Mouse (Mus musculus): ENCODE data around the gene C1rl. TPM values are rescaled to one million over a fixed set of nuclear protein-coding genes. Genes with fewer than 3 reads are reported as not detected.

Gene C1rl
- polyA plus RNA-seq, 1 experiment from 2014 or later: 1.4 TPM

DNA sequence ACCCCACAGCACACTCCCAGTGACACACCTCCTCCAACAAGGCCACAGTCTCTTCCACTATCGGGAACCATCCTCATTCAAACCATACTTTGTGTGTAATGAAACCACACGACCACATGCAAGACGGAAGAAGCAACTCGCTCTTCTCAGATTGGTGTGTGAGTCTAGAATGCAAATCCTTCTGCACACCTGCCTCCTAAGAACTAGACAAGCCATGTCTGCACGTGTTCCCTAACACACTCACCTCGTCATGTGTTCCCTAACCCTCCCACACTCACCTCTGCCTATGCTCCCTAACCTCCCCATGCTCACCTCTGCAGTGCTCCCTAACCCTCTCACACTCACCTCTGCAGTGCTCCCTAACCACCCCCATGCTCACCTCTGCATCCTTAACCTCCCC lies 1.5 kb upstream of the C1rl start:
- no peaks in the 10 kb centered on the region for H3K36me3 ChIP-seq (ENCODE audit: control insufficient read depth, insufficient read depth, low read length)
- H3K9ac ChIP-seq (ENCODE audit: low read length): no peak overlapping the region
- TF ChIP-seq EP300 (optimal IDR thresholded peaks at IDR 0.05) (no peak), CTCF (IDR thresholded peaks at IDR 0.05; ENCODE audit: low read depth) (no peak)
- ATAC-seq (ENCODE audit: low FRiP score, low TSS enrichment) (no peak), DNase-seq (ENCODE audit: low spot score) (no peak)
- no peaks in the 10 kb centered on the region for H3K4me1 ChIP-seq (replicated peaks; ENCODE audit: control insufficient read depth, insufficient read depth)
- no peak overlapping the region for H3K27ac ChIP-seq (replicated peaks)
- no peak overlapping the region for H3K4me2 ChIP-seq (replicated peaks; ENCODE audit: low read depth)
- H3K4me3 ChIP-seq (ENCODE audit: low read depth, low read length): no peak overlapping the region
- WGBS: 79% methylated on average over 6 of the region's 6 CpGs
- H3K9me3 ChIP-seq (ENCODE audit: control insufficient read depth, low read length): no peaks in the 10 kb centered on the region
- H3K27me3 ChIP-seq (ENCODE audit: control insufficient read depth, insufficient read depth, low read length): no peaks in the 10 kb centered on the region

- Histone ChIP-seq H3K9me3 (ENCODE audit: control insufficient read depth, low read length) (no peaks in the 10 kb centered on the region), H3K27ac (replicated peaks) (peak overlapping the region; percentile 56; the same call in 1 of the 2 replicates), H3K36me3 (ENCODE audit: control insufficient read depth, insufficient read depth, low read length) (no peaks in the 10 kb centered on the region), H3K4me3 (ENCODE audit: low read depth, low read length) (no peak overlapping the region), H3K4me1 (replicated peaks; ENCODE audit: control insufficient read depth, insufficient read depth) (no peaks in the 10 kb centered on the region), H3K9ac (ENCODE audit: low read length) (no peak overlapping the region), H3K4me2 (replicated peaks; ENCODE audit: low read depth) (no peak overlapping the region), H3K27me3 (ENCODE audit: control insufficient read depth, insufficient read depth, low read length) (no peaks in the 10 kb centered on the region)
- DNase-seq (ENCODE audit: low spot score) (no peak), ATAC-seq (ENCODE audit: low FRiP score, low TSS enrichment) (no peak)
- TF ChIP-seq EP300 (optimal IDR thresholded peaks at IDR 0.05) (no peak), CTCF (IDR thresholded peaks at IDR 0.05; ENCODE audit: low read depth) (no peak)
- WGBS: 68% methylated on average over 5 of the region's 5 CpGs
These were observed 973 bp downstream of the C1rl start for GRCm38 (mm10) chr6:124493886-124494285.

- no peaks in the 10 kb centered on the region for H3K4me1 ChIP-seq (replicated peaks; ENCODE audit: control insufficient read depth, insufficient read depth)
- H3K27ac ChIP-seq (replicated peaks): no peak overlapping the region
- ATAC-seq (ENCODE audit: low FRiP score, low TSS enrichment) (no peak), DNase-seq (ENCODE audit: low spot score) (no peak)
- TF ChIP-seq CTCF (IDR thresholded peaks at IDR 0.05; ENCODE audit: low read depth) (no peak), EP300 (optimal IDR thresholded peaks at IDR 0.05) (no peak)
- no peak overlapping the region for H3K9ac ChIP-seq (ENCODE audit: low read length)
- 85% methylated on average over 5 of the region's 5 CpGs for WGBS
- H3K4me2 ChIP-seq (replicated peaks; ENCODE audit: low read depth): no peak overlapping the region
- H3K36me3 ChIP-seq (ENCODE audit: control insufficient read depth, insufficient read depth, low read length): no peaks in the 10 kb centered on the region
- no peaks in the 10 kb centered on the region for H3K9me3 ChIP-seq (ENCODE audit: control insufficient read depth, low read length)
- no peaks in the 10 kb centered on the region for H3K27me3 ChIP-seq (ENCODE audit: control insufficient read depth, insufficient read depth, low read length)
- no peak overlapping the region for H3K4me3 ChIP-seq (ENCODE audit: low read depth, low read length)
These were observed 3.1 kb downstream of the C1rl start for GRCm38 (mm10) chr6:124496054-124496453.

GRCm38 (mm10) chr6:124499914-124500566 lies 7.1 kb downstream of the C1rl start:
- H3K9me3 ChIP-seq (ENCODE audit: control insufficient read depth, low read length): no peaks in the 10 kb centered on the region
- TF ChIP-seq EP300 (optimal IDR thresholded peaks at IDR 0.05) (no peak), CTCF (IDR thresholded peaks at IDR 0.05; ENCODE audit: low read depth) (no peak)
- H3K4me1 ChIP-seq (replicated peaks; ENCODE audit: control insufficient read depth, insufficient read depth): no peaks in the 10 kb centered on the region
- H3K27me3 ChIP-seq (ENCODE audit: control insufficient read depth, insufficient read depth, low read length): no peaks in the 10 kb centered on the region
- H3K9ac ChIP-seq (ENCODE audit: low read length): no peak overlapping the region
- no peaks in the 10 kb centered on the region for H3K36me3 ChIP-seq (ENCODE audit: control insufficient read depth, insufficient read depth, low read length)
- H3K4me3 ChIP-seq (ENCODE audit: low read depth, low read length): no peak overlapping the region
- no peak for DNase-seq (ENCODE audit: low spot score)
- no peak for ATAC-seq (ENCODE audit: low FRiP score, low TSS enrichment)
- WGBS: 43% methylated on average over 10 of the region's 10 CpGs
- no peak overlapping the region for H3K27ac ChIP-seq (replicated peaks)
- no peak overlapping the region for H3K4me2 ChIP-seq (replicated peaks; ENCODE audit: low read depth)

GRCm38 (mm10) chr6:124501473-124501872 lies 8.6 kb downstream of the C1rl start:
- H3K4me2 ChIP-seq (replicated peaks; ENCODE audit: low read depth): no peak overlapping the region
- no peaks in the 10 kb centered on the region for H3K9me3 ChIP-seq (ENCODE audit: control insufficient read depth, low read length)
- no peak for TF ChIP-seq CTCF (IDR thresholded peaks at IDR 0.05; ENCODE audit: low read depth)
- TF ChIP-seq EP300 (optimal IDR thresholded peaks at IDR 0.05): no peak
- WGBS: 58% methylated on average over 4 of the region's 4 CpGs
- no peak overlapping the region for H3K27ac ChIP-seq (replicated peaks)
- no peak overlapping the region for H3K9ac ChIP-seq (ENCODE audit: low read length)
- H3K36me3 ChIP-seq (ENCODE audit: control insufficient read depth, insufficient read depth, low read length): no peaks in the 10 kb centered on the region
- DNase-seq (ENCODE audit: low spot score) (no peak), ATAC-seq (ENCODE audit: low FRiP score, low TSS enrichment) (no peak)
- no peak overlapping the region for H3K4me3 ChIP-seq (ENCODE audit: low read depth, low read length)
- H3K4me1 ChIP-seq (replicated peaks; ENCODE audit: control insufficient read depth, insufficient read depth): no peaks in the 10 kb centered on the region
- no peaks in the 10 kb centered on the region for H3K27me3 ChIP-seq (ENCODE audit: control insufficient read depth, insufficient read depth, low read length)

DNA sequence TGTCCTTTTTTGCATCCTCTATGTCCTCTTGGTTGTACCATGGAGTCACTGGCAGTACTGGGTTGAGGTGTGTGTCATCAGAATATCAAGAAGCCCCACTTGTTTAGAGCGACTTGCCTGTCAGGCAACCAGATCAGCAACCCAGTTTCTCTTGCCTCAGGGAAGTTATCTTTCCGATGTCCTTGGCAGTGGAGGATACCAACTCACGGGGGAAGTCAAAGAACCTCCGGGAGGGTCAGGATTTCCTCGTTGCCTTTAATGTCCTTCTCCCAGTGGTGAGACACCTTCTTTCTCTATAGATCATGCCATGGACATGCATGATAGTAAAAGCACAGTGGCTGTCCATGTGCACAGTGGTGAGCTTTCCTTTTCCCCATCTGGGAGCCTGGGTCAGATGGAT lies 9.1 kb downstream of the C1rl start:
- no peak overlapping the region for H3K4me2 ChIP-seq (replicated peaks; ENCODE audit: low read depth)
- H3K4me1 ChIP-seq (replicated peaks; ENCODE audit: control insufficient read depth, insufficient read depth): no peaks in the 10 kb centered on the region
- no peak overlapping the region for H3K27ac ChIP-seq (replicated peaks)
- H3K9me3 ChIP-seq (ENCODE audit: control insufficient read depth, low read length): no peaks in the 10 kb centered on the region
- no peak for DNase-seq (ENCODE audit: low spot score)
- ATAC-seq (ENCODE audit: low FRiP score, low TSS enrichment): no peak
- no peaks in the 10 kb centered on the region for H3K36me3 ChIP-seq (ENCODE audit: control insufficient read depth, insufficient read depth, low read length)
- no peak overlapping the region for H3K9ac ChIP-seq (ENCODE audit: low read length)
- 91% methylated on average over 5 of the region's 5 CpGs for WGBS
- TF ChIP-seq CTCF (IDR thresholded peaks at IDR 0.05; ENCODE audit: low read depth) (no peak), EP300 (optimal IDR thresholded peaks at IDR 0.05) (no peak)
- no peaks in the 10 kb centered on the region for H3K27me3 ChIP-seq (ENCODE audit: control insufficient read depth, insufficient read depth, low read length)
- no peak overlapping the region for H3K4me3 ChIP-seq (ENCODE audit: low read depth, low read length)
